Mouse (Mus musculus) T-helper 2 cell (primary cell): ENCODE measurements around the gene Rpl36al.

Experiments
- in situ Hi-C: fragments of 300-600 bp; cut with MboI, MseI; formaldehyde crosslinking; loops from one replicate; pipeline ENCODE4 v1.15.1; 2025; ENCODE audit warnings: high pct_unique_total_duplicates

The Rpl36al gene

GRCm38 (mm10) chr12:69159578-69159940, 24.3 kb downstream of the Rpl36al start:
- in situ Hi-C loops: loop anchor here (25.0 kb wide), 1 partner anchor 1803 kb away; the partner anchor contains the start of gene Psma3

GRCm38 (mm10) chr12:69158765-69159577, 24.9 kb downstream of the Rpl36al start, which contains the start of gene Rps29:
Gene Rps29, minus strand, starts transcription at chr12:69159186.
- in situ Hi-C loops: loop anchor here (25.0 kb wide), 1 partner anchor 1803 kb away; the partner anchor contains the start of gene Psma3

GRCm38 (mm10) chr12:69158366-69158764, 25.5 kb downstream of the Rpl36al start:
- in situ Hi-C loops: loop anchor here (25.0 kb wide), 1 partner anchor 1804 kb away; the partner anchor contains the start of gene Psma3

GRCm38 (mm10) chr12:69157107-69157506, 26.8 kb downstream of the Rpl36al start:
- in situ Hi-C loops: loop anchor here (25.0 kb wide), 1 partner anchor 1805 kb away; the partner anchor contains the start of gene Psma3

- in situ Hi-C loops: loop anchor here (25.0 kb wide), 1 partner anchor 1806 kb away; the partner anchor contains the start of gene Psma3
Measured at GRCm38 (mm10) chr12:69156436-69156835, 27.4 kb downstream of the Rpl36al start.

- in situ Hi-C loops: loop anchor here (25.0 kb wide), 1 partner anchor 1806 kb away; the partner anchor contains the start of gene Psma3
Measured at GRCm38 (mm10) chr12:69155923-69156322, 28.0 kb downstream of the Rpl36al start.

GRCm38 (mm10) chr12:69150049-69150448, 33.8 kb downstream of the Rpl36al start:
- in situ Hi-C loops: loop anchor here (25.0 kb wide), 1 partner anchor 1812 kb away; the partner anchor contains the start of gene Psma3

- in situ Hi-C loops: no loop called here
Measured at GRCm38 (mm10) chr12:69147166-69147735, 36.6 kb downstream of the Rpl36al start.

- in situ Hi-C loops: no loop called here
Measured at GRCm38 (mm10) chr12:69143460-69143859, 40.4 kb downstream of the Rpl36al start.

- in situ Hi-C loops: no loop called here
Measured at GRCm38 (mm10) chr12:69139841-69140240, 44.0 kb downstream of the Rpl36al start.

GRCm38 (mm10) chr12:69139201-69139600, 44.7 kb downstream of the Rpl36al start:
- in situ Hi-C loops: no loop called here
